Mouse (Mus musculus) heart, postnatal 25 days (tissue): Measurements from ENCODE around the gene Fgg. TPM values are rescaled to one million over a fixed set of nuclear protein-coding genes. Genes with fewer than 3 reads are reported as not detected.

Experiments used
- DNase-seq: peaks from one replicate; pipeline ENCODE4 v3.0.0; 2022; ENCODE audit warnings: low spot score
- intact Hi-C: fragments of 180-260 bp; cut with DNase I; formaldehyde crosslinking; loops from one replicate; pipeline ENCODE4 v1.15.1; 2025
- total RNA-seq, 2 experiments: library from RNA; stranded (reverse); gene quantifications; 2 replicates each; pipeline ENCODE4 v1.2.3; 2021

Gene Fgg
- not detected for total RNA-seq

- intact Hi-C loops = no loop called here
Observed at GRCm38 (mm10) chr3:83007557-83007956, at the start of gene Fgg. Fgg (plus strand) TSS chr3:83007724.

GRCm38 (mm10) chr3:82971046-82971445 lies 36.5 kb upstream of the Fgg start:
- no peak for DNase-seq

More at GRCm38 (mm10) chr3:83007557-83007956, at the start of gene Fgg:
- no peak for DNase-seq

GRCm38 (mm10) chr3:82980818-82981217 lies 26.7 kb upstream of the Fgg start:
- intact Hi-C loops = no loop called here
- peak; percentile 27 for DNase-seq

More at GRCm38 (mm10) chr3:82971046-82971445, 36.5 kb upstream of the Fgg start:
- intact Hi-C loops = no loop called here

- intact Hi-C loops = no loop called here
- no peak for DNase-seq
Observed at GRCm38 (mm10) chr3:82981861-82982260, 25.7 kb upstream of the Fgg start.

GRCm38 (mm10) chr3:82984840-82985239 lies 22.7 kb upstream of the Fgg start:
- no peak for DNase-seq
- intact Hi-C loops = no loop called here

- intact Hi-C loops = no loop called here
- no peak for DNase-seq
Observed at GRCm38 (mm10) chr3:82991963-82992362, 15.6 kb upstream of the Fgg start.

GRCm38 (mm10) chr3:82992956-82993355 lies 14.6 kb upstream of the Fgg start:
- DNase-seq = no peak
- intact Hi-C loops = no loop called here

GRCm38 (mm10) chr3:82995368-82995767 lies 12.2 kb upstream of the Fgg start:
- intact Hi-C loops = loop anchor here (1.0 kb wide), 1 partner anchor 118 kb away; no protein-coding TSS in a partner anchor
- peak; percentile 7 for DNase-seq

GRCm38 (mm10) chr3:82996656-82997055 lies 10.9 kb upstream of the Fgg start:
- intact Hi-C loops = no loop called here
- no peak for DNase-seq

GRCm38 (mm10) chr3:82998772-82999463 lies 8.6 kb upstream of the Fgg start:
- intact Hi-C loops = loop anchor here (1.0 to 2.0 kb wide), 3 partner anchors 54 to 275 kb away; no protein-coding TSS in a partner anchor
- DNase-seq = no peak

- DNase-seq = no peak
- intact Hi-C loops = loop anchor here (1.0 to 2.0 kb wide), 3 partner anchors 53 to 274 kb away; no protein-coding TSS in a partner anchor
Observed at GRCm38 (mm10) chr3:82999995-83000394, 7.5 kb upstream of the Fgg start.

GRCm38 (mm10) chr3:83002191-83002590 lies 5.3 kb upstream of the Fgg start:
- DNase-seq = no peak
- intact Hi-C loops = loop anchor here (1.0 kb wide), 1 partner anchor 51 kb away; no protein-coding TSS in a partner anchor

GRCm38 (mm10) chr3:83003068-83003467 lies 4.5 kb upstream of the Fgg start:
- intact Hi-C loops = no loop called here

GRCm38 (mm10) chr3:83004801-83005200 lies 2.7 kb upstream of the Fgg start:
- no peak for DNase-seq
- intact Hi-C loops = no loop called here

More at GRCm38 (mm10) chr3:83003068-83003467, 4.5 kb upstream of the Fgg start:
- DNase-seq = no peak

GRCm38 (mm10) chr3:83010291-83010690 lies 2.8 kb downstream of the Fgg start:
- intact Hi-C loops = no loop called here

GRCm38 (mm10) chr3:83011136-83011535 lies 3.6 kb downstream of the Fgg start:
- intact Hi-C loops = no loop called here
- no peak for DNase-seq

More at GRCm38 (mm10) chr3:83010291-83010690, 2.8 kb downstream of the Fgg start:
- no peak for DNase-seq

GRCm38 (mm10) chr3:83011565-83011964 lies 4.0 kb downstream of the Fgg start:
- no peak for DNase-seq
- intact Hi-C loops = no loop called here

GRCm38 (mm10) chr3:83012636-83013035 lies 5.1 kb downstream of the Fgg start:
- intact Hi-C loops = no loop called here
- no peak for DNase-seq

GRCm38 (mm10) chr3:83013951-83014350 lies 6.4 kb downstream of the Fgg start:
- intact Hi-C loops = no loop called here
- DNase-seq = no peak

GRCm38 (mm10) chr3:83016236-83016635 lies 8.7 kb downstream of the Fgg start:
- intact Hi-C loops = no loop called here
- no peak for DNase-seq

- DNase-seq = no peak
- intact Hi-C loops = no loop called here
Observed at GRCm38 (mm10) chr3:83020387-83020786, 12.9 kb downstream of the Fgg start.

GRCm38 (mm10) chr3:83021176-83021575 lies 13.7 kb downstream of the Fgg start:
- intact Hi-C loops = no loop called here
- DNase-seq = no peak
